Mouse (Mus musculus): Measurements from ENCODE around the gene Arhgef2.
"Not testable (repeated sequence)": the region's sequence is repeated elsewhere in the genome, so short reads cannot be mapped to it uniquely, and the experiment has no call there.

The Arhgef2 gene

DNA sequence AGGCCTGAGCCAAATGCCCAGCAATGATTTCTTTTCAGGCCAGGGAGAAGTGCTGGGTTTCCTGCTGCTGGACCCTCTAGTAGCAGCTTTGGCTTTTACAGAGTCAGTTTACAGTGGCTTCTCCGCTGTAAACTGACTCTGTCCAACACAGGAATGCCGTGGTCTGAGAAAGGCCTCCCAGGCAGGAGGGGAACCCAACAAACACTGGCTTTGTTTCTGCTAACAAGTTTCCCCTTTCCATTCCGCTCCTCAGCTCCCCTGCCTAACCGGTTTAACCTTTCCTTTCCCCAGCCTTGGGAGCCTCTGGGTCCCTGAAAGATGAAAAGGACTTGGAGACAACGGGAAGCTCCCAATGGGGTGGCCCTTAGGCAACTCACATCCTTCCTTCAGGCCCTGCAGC, 15.5 kb upstream of the Arhgef2 start:
- no peak for DNase-seq (ENCODE audit: low spot score in 2 of 2)

GRCm38 (mm10) chr3:88591044-88591443, 14.7 kb upstream of the Arhgef2 start:
- no peak for DNase-seq (ENCODE audit: low spot score in 2 of 2)

DNA sequence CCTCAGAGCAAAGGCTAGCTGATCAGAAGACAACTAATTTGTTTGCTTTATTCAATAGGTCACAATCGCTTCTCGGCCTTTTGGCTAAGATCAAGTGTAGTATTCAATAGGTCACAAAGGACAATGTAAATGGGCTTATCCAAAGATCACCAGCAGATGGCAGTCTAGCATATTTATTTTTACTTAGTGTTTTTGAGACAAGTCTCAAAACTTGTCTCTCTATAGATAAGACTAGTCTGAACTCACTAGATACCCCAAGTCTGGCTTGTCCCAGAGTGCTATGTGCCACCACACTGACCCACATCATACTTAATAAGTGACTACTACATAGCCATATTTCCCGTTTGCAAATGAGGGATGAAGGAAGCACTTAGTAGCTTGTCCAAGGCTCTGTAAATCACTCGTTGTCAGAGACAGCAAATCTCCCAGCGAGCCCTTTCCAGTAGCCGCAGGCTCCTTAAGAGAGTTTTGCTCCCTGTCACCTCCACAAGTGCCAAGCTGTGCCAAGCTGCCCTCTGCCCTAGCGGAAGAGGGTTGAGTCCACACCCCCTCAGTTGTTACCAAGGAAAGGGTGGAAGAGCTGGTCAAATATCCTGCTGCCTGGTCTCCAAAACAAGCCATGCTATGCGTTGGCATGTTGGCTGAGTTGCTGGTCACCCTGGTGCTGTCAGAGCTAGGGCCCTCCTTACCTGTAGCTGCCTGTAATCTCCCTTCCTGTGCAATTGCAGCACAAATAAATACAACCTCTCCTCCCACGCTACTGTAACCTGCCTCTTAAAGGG, 13.6 kb upstream of the Arhgef2 start:
- DNase-seq (ENCODE audit: low spot score in 2 of 2): no peak

DNA sequence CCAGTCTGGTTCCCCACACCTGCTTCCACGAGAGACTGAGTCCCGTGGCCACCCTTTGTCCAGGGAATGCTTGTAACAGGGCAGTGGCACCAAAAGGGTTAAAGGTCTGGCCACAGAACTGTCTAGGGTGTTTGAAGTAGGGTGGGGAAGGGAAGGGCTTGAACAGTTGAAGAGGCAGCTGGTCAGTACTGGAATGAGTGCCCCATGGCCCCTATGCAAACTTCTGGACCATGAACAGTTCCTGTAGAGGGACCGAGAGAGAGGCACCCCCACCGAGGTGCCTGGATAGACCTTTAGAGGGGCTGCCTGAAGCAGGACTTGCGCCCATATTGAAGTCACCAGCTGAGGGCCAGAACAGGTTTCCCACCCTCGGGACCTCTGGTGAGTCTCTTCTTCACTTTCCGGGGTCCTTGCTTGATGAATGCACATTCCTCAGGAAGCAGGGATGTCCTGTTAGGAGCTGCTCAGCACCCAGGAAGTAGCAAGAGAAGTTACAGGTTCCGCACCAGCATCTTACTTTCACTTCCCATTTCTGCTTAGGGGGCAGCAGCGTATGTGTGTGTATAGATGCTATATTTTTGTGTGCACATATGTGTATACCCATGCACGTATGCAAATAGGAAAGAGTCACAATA, 12.7 kb upstream of the Arhgef2 start:
- no peak for DNase-seq (ENCODE audit: low spot score in 2 of 2)

- no peak for DNase-seq (ENCODE audit: low spot score in 2 of 2)
These were observed 11.7 kb upstream of the Arhgef2 start for GRCm38 (mm10) chr3:88593893-88594580.

DNA sequence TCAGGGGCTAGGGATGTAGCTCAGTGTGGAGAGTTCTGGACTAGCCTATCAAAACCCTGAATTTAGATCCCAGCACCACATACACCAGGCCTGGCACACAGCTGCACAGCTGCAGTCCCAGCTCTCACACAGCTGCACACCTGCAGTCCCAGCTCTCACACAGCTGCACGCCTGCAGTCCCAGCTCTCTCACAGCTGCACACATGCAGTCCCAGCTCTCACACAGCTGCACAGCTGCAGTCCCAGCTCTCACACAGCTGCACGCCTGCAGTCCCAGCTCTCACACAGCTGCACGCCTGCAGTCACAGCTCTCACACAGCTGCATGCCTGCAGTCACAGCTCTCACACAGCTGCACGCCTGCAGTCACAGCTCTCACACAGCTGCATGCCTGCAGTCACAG, 9.2 kb upstream of the Arhgef2 start:
- DNase-seq (ENCODE audit: low spot score in 2 of 2): not testable (repeated sequence)

DNA sequence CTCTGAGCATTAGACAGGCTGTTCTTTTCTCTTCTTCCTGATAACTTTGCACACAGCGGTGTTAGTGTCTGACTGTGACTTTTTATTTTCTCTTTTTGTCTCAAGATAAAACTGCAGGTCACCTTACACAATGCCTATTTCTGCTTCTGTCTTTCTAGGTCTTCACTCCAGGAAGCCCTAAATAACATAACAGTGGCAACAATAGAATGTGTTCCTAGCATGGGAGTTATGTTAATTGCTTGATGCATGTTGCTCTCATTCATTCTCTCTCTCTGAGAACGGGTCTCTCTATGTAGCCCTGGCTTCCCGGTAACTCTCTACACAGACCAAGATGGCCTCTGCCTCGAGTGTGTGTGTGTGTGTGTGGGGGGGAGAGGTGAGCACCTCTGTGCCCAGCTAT, 3.3 kb upstream of the Arhgef2 start:
- DNase-seq (ENCODE audit: low spot score in 2 of 2): no peak

DNA sequence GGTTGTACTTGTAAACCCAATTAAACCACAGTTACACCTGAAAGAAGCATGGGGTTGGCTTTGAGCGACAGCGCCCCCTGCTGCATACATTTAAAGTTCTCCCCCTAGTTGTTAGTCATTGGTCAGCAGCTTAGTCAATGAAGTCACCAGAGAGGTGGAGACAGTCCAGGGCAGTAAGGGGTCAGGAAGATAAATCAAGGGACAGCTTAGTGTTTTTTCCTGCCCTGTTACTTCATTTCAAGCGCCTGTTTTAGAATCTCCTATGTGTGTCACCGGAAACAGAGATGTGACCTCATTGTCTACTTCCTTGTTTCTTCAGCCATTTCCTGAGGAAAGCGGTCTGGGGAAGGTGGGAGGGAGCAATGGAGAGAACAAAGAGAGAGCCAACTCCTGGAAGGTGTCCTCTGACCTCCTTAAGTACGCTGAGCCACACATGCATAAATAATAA, 2.0 kb upstream of the Arhgef2 start:
- DNase-seq (ENCODE audit: low spot score in 2 of 2): peak in 1 of 2 experiments; percentile 51

GRCm38 (mm10) chr3:88604863-88605262, 903 bp upstream of the Arhgef2 start:
- DNase-seq (ENCODE audit: low spot score in 2 of 2): no peak

DNA sequence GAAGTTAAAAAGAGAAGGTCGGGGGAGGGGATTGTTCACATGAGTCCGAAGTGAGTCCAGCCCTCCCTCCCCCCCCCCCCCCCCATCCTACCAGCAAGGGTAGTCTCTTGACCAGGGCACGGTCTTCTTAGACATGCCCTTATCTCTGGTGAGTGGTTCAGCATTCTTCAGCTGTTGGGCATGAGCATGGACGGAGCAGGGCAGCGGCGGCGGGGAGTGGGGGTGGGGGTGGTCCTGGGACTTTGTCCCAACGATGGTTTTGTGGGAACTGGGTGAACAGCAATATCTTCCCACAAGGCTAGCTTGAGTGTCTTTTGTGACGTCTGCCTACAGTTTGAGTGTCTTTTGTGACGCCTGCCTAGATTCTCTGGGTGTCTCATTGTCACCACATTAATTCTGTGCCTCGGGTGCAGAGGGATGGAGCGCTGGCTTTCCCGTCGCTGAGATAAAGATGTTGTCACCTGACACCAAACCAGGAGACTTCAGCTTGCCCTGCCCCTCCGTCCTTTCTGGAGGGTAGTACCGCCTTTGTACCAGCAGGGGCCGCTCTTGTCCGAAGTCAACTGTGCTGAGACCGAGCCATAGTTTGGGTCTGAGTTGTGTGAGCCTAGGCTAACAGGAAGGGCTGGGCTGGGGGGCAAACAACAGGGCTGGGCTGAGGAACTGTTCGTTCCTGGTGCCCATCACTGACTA, 1.4 kb downstream of the Arhgef2 start:
- peak; percentile 86 to 91 for DNase-seq (ENCODE audit: low spot score in 2 of 2)

DNA sequence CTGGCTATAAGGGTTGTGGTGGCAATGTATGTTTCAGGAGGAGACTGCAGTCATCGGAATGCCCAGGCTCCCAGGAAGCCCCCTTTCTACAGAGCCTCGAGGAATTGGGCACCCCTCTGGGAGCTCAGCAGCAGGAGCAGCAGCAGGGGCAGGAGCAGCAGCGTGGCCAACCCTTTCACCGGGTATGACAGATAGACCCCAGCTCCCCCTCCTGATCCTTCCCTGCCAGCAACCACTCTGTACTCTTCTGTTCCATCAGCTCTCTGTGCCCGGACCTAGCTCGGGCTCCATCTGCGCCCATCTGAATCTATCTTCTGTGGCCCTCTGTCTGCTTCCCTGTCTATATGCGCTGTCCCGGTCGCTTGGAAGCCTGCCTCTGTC, 2.0 kb downstream of the Arhgef2 start:
- peak in 1 of 2 experiments; percentile 43 for DNase-seq (ENCODE audit: low spot score in 2 of 2)

- DNase-seq (ENCODE audit: low spot score in 2 of 2): no peak
These were observed 3.3 kb downstream of the Arhgef2 start for GRCm38 (mm10) chr3:88609066-88609465.

DNA sequence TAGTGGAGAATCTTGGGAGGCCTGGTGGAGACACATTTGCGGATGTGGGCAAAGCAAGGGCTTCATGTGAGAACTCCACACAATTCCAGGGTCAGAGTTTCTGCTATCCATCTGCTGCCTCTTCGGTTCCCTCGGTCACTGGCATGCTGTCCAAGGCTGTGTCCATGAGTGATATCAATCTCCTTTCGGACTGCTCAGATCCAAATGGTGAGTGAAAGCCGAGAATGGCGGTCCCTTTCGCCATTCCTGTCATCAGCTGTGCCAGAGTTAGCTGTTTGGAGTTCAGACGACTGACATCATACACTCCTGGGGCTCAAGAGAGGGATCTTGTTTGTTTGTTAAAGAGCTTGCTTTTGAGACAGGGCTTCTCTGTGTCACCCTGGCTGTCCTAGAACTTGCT, 8.7 kb downstream of the Arhgef2 start:
- no peak for DNase-seq (ENCODE audit: low spot score in 2 of 2)

GRCm38 (mm10) chr3:88615117-88615516, 9.4 kb downstream of the Arhgef2 start:
- DNase-seq (ENCODE audit: low spot score in 2 of 2): no peak

DNA sequence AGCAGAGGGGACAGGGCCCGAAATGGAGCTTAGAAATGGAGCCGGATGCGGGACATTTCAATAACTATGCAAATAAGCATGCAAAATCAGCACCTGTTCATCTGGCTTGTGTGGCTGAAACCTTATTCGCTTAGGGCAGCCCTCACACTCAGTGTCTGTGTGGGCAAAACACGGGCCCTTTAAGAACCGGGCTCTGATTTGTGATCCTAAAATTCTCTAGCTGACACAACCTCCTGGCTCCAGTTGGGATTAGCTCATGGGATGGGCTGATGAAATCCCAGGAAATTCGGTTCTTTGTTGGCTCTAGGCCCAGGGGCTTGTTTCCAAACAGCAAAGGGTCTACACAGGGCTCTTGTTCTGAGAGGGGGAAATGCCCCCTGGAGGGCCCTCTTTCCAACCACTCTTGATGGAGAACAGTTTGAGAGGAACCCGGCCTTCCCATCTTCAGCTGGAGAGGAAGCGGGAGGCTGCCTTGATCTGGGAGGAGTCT, 10.2 kb downstream of the Arhgef2 start:
- peak in 1 of 2 experiments; percentile 36 for DNase-seq (ENCODE audit: low spot score in 2 of 2)

DNA sequence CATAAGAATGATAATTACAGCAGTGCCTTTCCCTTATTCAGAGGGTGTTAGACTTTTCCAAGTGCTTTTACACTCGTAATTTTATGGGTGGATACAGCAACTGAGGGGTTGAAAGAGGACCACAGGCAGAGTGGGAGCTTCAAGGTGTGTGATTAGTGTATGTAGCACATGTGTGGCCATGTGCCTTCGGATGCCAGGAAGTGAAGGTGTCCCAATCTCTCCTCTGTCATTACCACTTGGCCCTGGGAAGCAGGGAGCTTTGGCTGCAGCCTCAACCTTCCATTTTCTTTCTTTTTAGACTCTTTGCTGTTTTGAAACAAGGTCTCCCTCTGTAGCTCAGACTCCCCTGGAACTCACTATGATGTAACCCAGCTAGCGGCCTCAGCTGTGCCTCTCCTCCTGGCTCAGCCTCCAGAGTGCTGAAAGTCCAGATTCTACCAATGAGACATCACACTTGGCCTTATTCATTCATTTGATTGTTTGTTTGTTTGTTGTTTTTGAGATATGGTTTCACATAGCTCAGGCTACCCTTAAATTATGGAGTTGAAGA, 11.3 kb downstream of the Arhgef2 start:
- DNase-seq (ENCODE audit: low spot score in 2 of 2): no peak

- DNase-seq (ENCODE audit: low spot score in 2 of 2): peak in 1 of 2 experiments; percentile 33
These were observed 12.5 kb downstream of the Arhgef2 start for GRCm38 (mm10) chr3:88618074-88618871.

- DNase-seq (ENCODE audit: low spot score in 2 of 2): peak in 1 of 2 experiments; percentile 26
These were observed 13.6 kb downstream of the Arhgef2 start for GRCm38 (mm10) chr3:88619113-88620097.

DNA sequence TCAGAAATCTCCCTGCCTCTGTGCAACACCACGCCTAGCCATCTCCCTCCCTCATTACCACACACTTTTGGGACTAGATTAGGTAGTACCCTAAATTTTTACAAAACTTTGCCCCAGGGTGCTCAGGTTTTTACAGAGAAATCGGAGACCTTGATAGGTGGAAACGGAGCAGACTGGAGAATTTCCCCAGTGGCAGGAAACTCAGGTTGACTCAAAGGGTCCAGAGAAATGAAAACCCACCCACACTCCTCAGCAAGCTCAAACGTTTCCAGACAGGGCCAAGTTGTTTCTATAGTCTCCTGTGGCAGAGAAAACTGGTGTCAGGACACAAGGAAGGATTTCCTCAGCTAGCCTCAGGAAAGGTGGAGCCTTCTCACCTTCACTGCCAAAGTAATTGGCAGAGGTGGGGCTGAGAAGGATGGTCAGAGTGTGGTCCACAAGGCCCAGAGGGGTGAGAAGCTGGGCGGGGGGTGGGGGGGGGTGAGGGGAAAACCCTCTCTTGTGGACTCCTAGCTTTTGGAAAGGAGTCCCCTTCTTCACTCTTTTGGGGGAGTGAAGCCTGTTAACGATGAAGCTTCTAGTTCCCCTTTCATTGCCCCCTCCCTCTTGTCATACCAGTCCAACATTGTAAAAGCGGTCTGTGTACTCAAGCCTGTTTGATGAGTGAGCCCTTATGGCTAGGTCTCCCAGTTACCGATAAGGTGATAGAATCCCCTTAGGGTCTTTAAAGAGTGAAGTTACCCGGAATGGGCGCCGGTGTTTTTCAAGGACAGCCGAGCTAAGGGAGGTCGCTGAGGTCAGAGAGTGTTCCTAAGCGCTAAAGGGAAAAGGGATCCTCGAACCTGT, 14.6 kb downstream of the Arhgef2 start:
- DNase-seq (ENCODE audit: low spot score in 2 of 2): no peak
